27 mouse cellular contexts compared by ENCODE assay signal in the genomic region with DNA sequence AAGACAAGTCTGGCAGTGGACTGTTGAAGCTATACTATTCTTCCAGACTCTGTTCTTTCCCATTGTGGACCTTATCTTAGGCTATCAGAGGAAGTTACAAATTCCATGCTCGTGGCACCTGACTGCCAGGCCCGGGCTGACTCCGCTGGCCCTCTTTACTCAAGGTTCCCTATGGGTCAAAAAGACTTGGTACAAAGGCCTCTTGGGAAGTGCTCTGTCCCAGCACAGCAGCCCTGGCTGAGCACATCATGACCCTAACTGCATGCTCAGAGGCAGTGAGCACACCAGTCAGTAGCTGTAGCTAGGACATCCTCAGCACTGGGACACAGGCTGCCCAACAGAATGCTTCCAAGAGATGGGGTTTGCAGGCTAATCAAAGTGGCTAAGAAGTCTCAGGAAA. TPM values are rescaled to one million over a fixed set of nuclear protein-coding genes. Genes with fewer than 3 reads are reported as not detected.
A peak's percentile ranks its signal among the peaks of the same experiment; 100 is the strongest.
DNase-seq lines count a peak whose midpoint lies in the region; ATAC-seq and TF ChIP-seq lines count a peak whose summit lies in the region.
"Had no signal": no experiment of that assay in that cellular context is flagged by ENCODE, and none has a peak within 500 bp of the region (broad histone marks: within the 10 kb centered on the region; RNA-seq: fewer than 3 reads in every experiment).

No protein-coding gene starts in this region.

- 17% methylated on average over 3 of the region's 3 CpGs for WGBS in heart, adult 2 months
- WGBS in midbrain, embryonic 13.5 days = 91% methylated on average over 3 of the region's 3 CpGs

- no peak overlapping the region for H3K4me2 ChIP-seq in midbrain, embryonic 13.5 days (replicated peaks)
- H3K4me2 ChIP-seq: embryonic facial prominence, embryonic 15.5 days; forebrain, embryonic 13.5 days; heart, embryonic 15.5 days; hindbrain, embryonic 12.5 days; kidney, embryonic 15.5 days; lung, embryonic 14.5 days; midbrain, embryonic 12.5 days had no signal

- H3K27me3 ChIP-seq in heart, adult 2 months (ENCODE audit: control insufficient read depth, insufficient read depth, low read length) = no peaks in the 10 kb centered on the region
- no peaks in the 10 kb centered on the region for H3K27me3 ChIP-seq in megakaryocyte, embryonic 14.5 days (replicated peaks)
- H3K27me3 ChIP-seq in midbrain, embryonic 13.5 days = no peaks in the 10 kb centered on the region
- H3K27me3 ChIP-seq: embryonic facial prominence, embryonic 15.5 days; forebrain, embryonic 13.5 days; heart, embryonic 15.5 days; hindbrain, embryonic 12.5 days; kidney, embryonic 15.5 days; midbrain, embryonic 12.5 days had no signal

- H3K4me3 ChIP-seq in heart, adult 2 months = no peak overlapping the region
- no peak overlapping the region for H3K4me3 ChIP-seq in layer of hippocampus, adult 2 months
- H3K4me3 ChIP-seq in megakaryocyte, embryonic 14.5 days (replicated peaks) = peak overlapping the region; percentile 79
- H3K4me3 ChIP-seq in midbrain, embryonic 13.5 days (replicated peaks) = no peak overlapping the region
- H3K4me3 ChIP-seq: embryonic facial prominence, embryonic 10.5 days; embryonic facial prominence, embryonic 15.5 days; forebrain, embryonic 13.5 days; heart, embryonic 15.5 days; hindbrain, embryonic 12.5 days; kidney, embryonic 15.5 days; midbrain, embryonic 12.5 days had no signal

- ATAC-seq in megakaryocyte, adult 5-6 weeks (ENCODE audit: poor library complexity, severe bottlenecking) = no peak
- ATAC-seq in midbrain, embryonic 13.5 days = no peak
- ATAC-seq: activated CD4-positive, CD25-positive, alpha-beta regulatory T cell, adult 4 months; forebrain, embryonic 13.5 days; hindbrain, postnatal 0 days had no signal

- H3K27ac ChIP-seq in heart, adult 2 months = peak overlapping the region; percentile 6; the same call in 1 of the 2 replicates
- H3K27ac ChIP-seq in layer of hippocampus, adult 2 months = 0 out of 2 replicates have a peak overlapping the region, but pooled peaks have one; percentile 5
- no peak overlapping the region for H3K27ac ChIP-seq in midbrain, embryonic 13.5 days
- H3K27ac ChIP-seq: embryonic facial prominence, embryonic 10.5 days; embryonic facial prominence, embryonic 15.5 days; forebrain, embryonic 13.5 days; hindbrain, embryonic 12.5 days; hindbrain, postnatal 0 days; kidney, embryonic 15.5 days; liver, embryonic 14.5 days; midbrain, embryonic 12.5 days had no signal

- no peaks in the 10 kb centered on the region for H3K79me2 ChIP-seq in heart, adult 2 months (replicated peaks; ENCODE audit: control insufficient read depth, insufficient read depth, low read length)

- no peak overlapping the region for H3K9ac ChIP-seq in heart, adult 2 months (ENCODE audit: low read depth, low read length)
- H3K9ac ChIP-seq in midbrain, embryonic 13.5 days (replicated peaks) = no peak overlapping the region
- H3K9ac ChIP-seq: embryonic facial prominence, embryonic 15.5 days; forebrain, embryonic 13.5 days; heart, embryonic 15.5 days; hindbrain, embryonic 12.5 days; kidney, embryonic 15.5 days; liver, embryonic 14.5 days; lung, embryonic 14.5 days; midbrain, embryonic 12.5 days had no signal

- TF ChIP-seq EP300 in heart, adult 2 months (IDR thresholded peaks at IDR 0.05; ENCODE audit: insufficient read depth, low read depth, low read length) = no peak

- intact Hi-C loops in heart, adult 2 months (cut with DNase I) = no loop called here

- no peak for TF ChIP-seq POLR2A in heart, adult 2 months (IDR thresholded peaks at IDR 0.05; ENCODE audit: insufficient read depth, low read depth, low read length)

- peaks cover 19% of the 10 kb centered on the region for H3K36me3 ChIP-seq in heart, adult 2 months (ENCODE audit: control insufficient read depth, insufficient read depth, low read length)
- peaks cover 100% of the 10 kb centered on the region for H3K36me3 ChIP-seq in megakaryocyte, embryonic 14.5 days (replicated peaks; ENCODE audit: low read length)
- H3K36me3 ChIP-seq in midbrain, embryonic 13.5 days = peaks cover 65% of the 10 kb centered on the region

- no peak for DNase-seq in heart, adult 2 months
- DNase-seq in heart, adult 18-20 months = no peak
- DNase-seq in layer of hippocampus, adult 2 months (ENCODE audit: low spot score in 2 of 2) = no peak
- no peak for DNase-seq in layer of hippocampus, postnatal 10 days (ENCODE audit: low spot score in 2 of 2)
- DNase-seq: adrenal gland, postnatal 36 days; B cell, adult 2 months; gastrocnemius, postnatal 14 days; heart, adult 11 months; kidney, adult 11 months; kidney, postnatal 36 days; layer of hippocampus, postnatal 36 days; left cerebral cortex, postnatal 4 days; lung, embryonic 14.5 days; thymus, postnatal 4 days had no signal

- peaks cover 35% of the 10 kb centered on the region for H3K4me1 ChIP-seq in heart, adult 2 months (ENCODE audit: control insufficient read depth, insufficient read depth, low read length)
- H3K4me1 ChIP-seq in megakaryocyte, embryonic 14.5 days = peaks cover 100% of the 10 kb centered on the region
- H3K4me1 ChIP-seq in midbrain, embryonic 13.5 days (replicated peaks) = no peaks in the 10 kb centered on the region
- H3K4me1 ChIP-seq: forebrain, embryonic 13.5 days; hindbrain, embryonic 12.5 days; midbrain, embryonic 12.5 days had no signal

- TF ChIP-seq CTCF in heart, adult 2 months (IDR thresholded peaks at IDR 0.05) = no peak
- TF ChIP-seq CTCF in layer of hippocampus, adult 2 months (conservative IDR thresholded peaks at IDR 0.05) = no peak

- no peaks in the 10 kb centered on the region for H3K9me3 ChIP-seq in megakaryocyte, embryonic 14.5 days
- H3K9me3 ChIP-seq in midbrain, embryonic 13.5 days = no peaks in the 10 kb centered on the region
- H3K9me3 ChIP-seq: embryonic facial prominence, embryonic 10.5 days; embryonic facial prominence, embryonic 15.5 days; forebrain, embryonic 13.5 days; heart, embryonic 15.5 days; hindbrain, embryonic 12.5 days; kidney, embryonic 15.5 days; midbrain, embryonic 12.5 days had no signal

RNA-seq across cellular contexts. Expression of gene Sh2b3, which starts 16.8 kb away (rescaled TPM):
- total RNA-seq in heart, adult 2 months (2021) = 10 to 100 TPM; 21.6 to 22.5 TPM
- polyA plus RNA-seq in heart, adult 2 months (2012; rRNA removed) = 19.3 and 20.1 TPM in 2 replicates
- total RNA-seq in heart, adult 18-20 months (2021) = 10 to 100 TPM; 21.3 to 21.6 TPM
- total RNA-seq in layer of hippocampus, adult 2 months (2021) = 10 to 100 TPM; 19.9 to 21.6 TPM
- total RNA-seq in layer of hippocampus, postnatal 10 days (2021) = 10 to 100 TPM; 16.5 to 16.7 TPM
- 156 and 517 TPM in 2 replicates for polyA plus RNA-seq in megakaryocyte, embryonic 14.5 days (2012; ENCODE audit: insufficient read depth, low replicate concordance)
- total RNA-seq in megakaryocyte, adult 5-6 weeks (2015) = 82.9 and 83.8 TPM in 2 replicates
- total RNA-seq in megakaryocyte, adult 5-6 weeks (2017) = 46.3 and 55.6 TPM in 2 replicates
- 5.3 and 6.0 TPM in 2 replicates for polyA plus RNA-seq in midbrain, embryonic 13.5 days (2015; fragmentation: Nextera tagmentation; extraction: Ambion mirVana)

RNA-seq across cellular contexts. Expression of gene Pheta1, which starts 28.1 kb away (rescaled TPM):
- total RNA-seq in heart, adult 2 months (2021) = 1 to 10 TPM; 9.3 TPM
- 12.5 and 12.7 TPM in 2 replicates for polyA plus RNA-seq in heart, adult 2 months (2012; rRNA removed)
- 1 to 10 TPM; 6.4 to 8.3 TPM for total RNA-seq in heart, adult 18-20 months (2021)
- 1 to 10 TPM; 8.3 to 8.8 TPM for total RNA-seq in layer of hippocampus, adult 2 months (2021)
- 10 to 100 TPM; 12.1 to 12.2 TPM for total RNA-seq in layer of hippocampus, postnatal 10 days (2021)
- 12.8 and 13.0 TPM in 2 replicates for polyA plus RNA-seq in megakaryocyte, embryonic 14.5 days (2012; ENCODE audit: insufficient read depth, low replicate concordance)
- total RNA-seq in megakaryocyte, adult 5-6 weeks (2015) = 0.78 and 1.2 TPM in 2 replicates
- 0.69 and 1.8 TPM in 2 replicates for total RNA-seq in megakaryocyte, adult 5-6 weeks (2017)
- polyA plus RNA-seq in midbrain, embryonic 13.5 days (2015; fragmentation: Nextera tagmentation; extraction: Ambion mirVana) = 52.3 and 56.8 TPM in 2 replicates
